Mouse (Mus musculus): ENCODE data around the gene Tmbim6. TPM values are rescaled to one million over a fixed set of nuclear protein-coding genes. Genes with fewer than 3 reads are reported as not detected.

Tmbim6 gene
- polyA plus RNA-seq, 2 experiments, result 216 to 296 TPM

DNA sequence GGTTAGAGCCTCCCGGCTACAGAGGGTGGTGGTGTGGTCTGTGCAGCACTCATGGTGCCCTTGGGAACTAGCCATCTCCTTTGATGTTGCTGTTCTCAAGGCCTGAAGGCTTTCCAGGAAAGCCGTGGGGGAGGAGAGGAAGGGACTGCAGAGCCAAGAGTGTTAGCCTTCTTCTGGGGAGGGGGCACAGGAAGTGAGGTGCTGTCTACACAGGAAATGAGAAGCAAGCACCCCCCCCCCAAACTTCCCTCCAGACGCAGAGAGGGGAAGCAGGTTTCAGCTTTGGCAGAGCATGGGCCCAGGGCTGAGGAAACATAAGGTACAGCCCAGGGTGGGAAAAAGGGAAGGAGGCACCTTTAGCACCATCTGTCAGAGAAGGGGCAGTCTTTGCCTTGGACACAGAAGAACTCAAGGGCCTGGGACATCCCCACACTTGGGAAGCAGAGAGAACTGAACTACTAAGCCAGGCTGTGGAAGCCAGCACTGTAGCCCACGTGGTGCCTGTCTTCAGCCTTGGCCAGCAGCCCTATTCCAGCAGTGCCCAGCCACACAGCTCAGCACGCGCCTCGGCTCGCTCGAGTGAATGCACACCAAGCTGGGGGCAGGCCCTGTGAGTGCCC is 56.6 kb downstream of the Tmbim6 start:
- Histone ChIP-seq H3K9me3 (ENCODE audit: control insufficient read depth, low read length) (no peaks in the 10 kb centered on the region), H3K27me3 (ENCODE audit: control insufficient read depth, insufficient read depth, low read length) (no peaks in the 10 kb centered on the region), H3K4me2 (replicated peaks; ENCODE audit: low read depth, low read length, severe bottlenecking) (no peak overlapping the region), H3K9ac (ENCODE audit: low read depth, low read length, severe bottlenecking) (0 out of 2 replicates have a peak overlapping the region, but pooled peaks have one; percentile 5), H3K4me1 (ENCODE audit: control insufficient read depth, insufficient read depth, low read length) (peaks cover 12% of the 10 kb centered on the region; the same call in 1 of the 2 replicates), H3K36me3 (ENCODE audit: control insufficient read depth, insufficient read depth, low read length) (peaks cover 38% of the 10 kb centered on the region), H3K4me3 (replicated peaks; ENCODE audit: low read length) (no peak overlapping the region), H3K27ac (replicated peaks; ENCODE audit: low read depth, low read length) (peak overlapping the region; percentile 59)
- DNase-seq (ENCODE audit: low spot score), result peak; percentile 12
- ATAC-seq (ENCODE audit: low FRiP score, low read depth), result 0 out of 2 replicates have a peak, but pooled peaks have one; percentile 23
- WGBS, result 46% methylated on average over 5 of the region's 9 CpGs
- no peak for TF ChIP-seq POLR2A (IDR thresholded peaks at IDR 0.05; ENCODE audit: borderline replicate concordance, extremely low read depth, insufficient read depth, insufficient read length)

DNA sequence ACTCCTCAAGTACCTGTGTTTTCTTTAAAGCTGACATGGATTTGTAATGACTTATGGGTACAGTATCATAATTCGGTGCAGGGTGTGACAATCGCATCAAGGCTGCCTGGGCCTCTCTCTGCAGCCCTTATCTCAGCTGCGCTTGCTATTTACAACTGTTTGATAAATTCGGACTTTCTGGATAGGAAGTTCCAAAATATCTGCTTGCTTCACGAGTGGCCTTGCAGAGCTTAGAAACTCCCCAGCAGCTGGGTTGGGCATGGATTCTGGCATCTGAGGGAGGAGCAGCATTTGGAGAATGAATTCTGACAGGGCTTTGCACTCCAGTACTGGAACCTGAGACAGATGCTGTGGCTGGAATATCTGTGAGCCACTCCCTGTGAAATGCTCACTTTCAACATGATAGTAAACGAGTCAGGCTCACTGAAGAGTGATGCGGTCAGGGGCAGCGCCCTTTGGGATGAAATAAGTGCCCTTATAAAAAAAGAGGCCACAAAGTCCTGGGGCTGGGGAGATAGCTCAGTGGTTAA is 57.1 kb downstream of the Tmbim6 start:
- TF ChIP-seq POLR2A (IDR thresholded peaks at IDR 0.05; ENCODE audit: borderline replicate concordance, extremely low read depth, insufficient read depth, insufficient read length), result no peak
- Histone ChIP-seq H3K4me3 (replicated peaks; ENCODE audit: low read length) (no peak overlapping the region), H3K27me3 (ENCODE audit: control insufficient read depth, insufficient read depth, low read length) (no peaks in the 10 kb centered on the region), H3K36me3 (ENCODE audit: control insufficient read depth, insufficient read depth, low read length) (peaks cover 38% of the 10 kb centered on the region), H3K9ac (ENCODE audit: low read depth, low read length, severe bottlenecking) (0 out of 2 replicates have a peak overlapping the region, but pooled peaks have one; percentile 5), H3K4me1 (ENCODE audit: control insufficient read depth, insufficient read depth, low read length) (peaks cover 12% of the 10 kb centered on the region), H3K4me2 (replicated peaks; ENCODE audit: low read depth, low read length, severe bottlenecking) (no peak overlapping the region), H3K9me3 (ENCODE audit: control insufficient read depth, low read length) (no peaks in the 10 kb centered on the region), H3K27ac (replicated peaks; ENCODE audit: low read depth, low read length) (peak overlapping the region; percentile 59)
- no peak for ATAC-seq (ENCODE audit: low FRiP score, low read depth)
- DNase-seq (ENCODE audit: low spot score), result no peak
- 81% methylated on average over 8 of the region's 8 CpGs for WGBS

GRCm38 (mm10) chr15:99453153-99453900 is 60.6 kb downstream of the Tmbim6 start:
- TF ChIP-seq POLR2A (IDR thresholded peaks at IDR 0.05; ENCODE audit: borderline replicate concordance, extremely low read depth, insufficient read depth, insufficient read length), result no peak
- Histone ChIP-seq H3K4me3 (replicated peaks; ENCODE audit: low read length) (no peak overlapping the region), H3K4me1 (ENCODE audit: control insufficient read depth, insufficient read depth, low read length) (peaks cover 30% of the 10 kb centered on the region), H3K9ac (ENCODE audit: low read depth, low read length, severe bottlenecking) (no peak overlapping the region), H3K4me2 (replicated peaks; ENCODE audit: low read depth, low read length, severe bottlenecking) (no peak overlapping the region), H3K36me3 (ENCODE audit: control insufficient read depth, insufficient read depth, low read length) (peaks cover 31% of the 10 kb centered on the region), H3K27ac (replicated peaks; ENCODE audit: low read depth, low read length) (no peak overlapping the region), H3K27me3 (ENCODE audit: control insufficient read depth, insufficient read depth, low read length) (no peaks in the 10 kb centered on the region), H3K9me3 (ENCODE audit: control insufficient read depth, low read length) (no peaks in the 10 kb centered on the region)
- DNase-seq (ENCODE audit: low spot score), result no peak
- 65% methylated on average over 11 of the region's 11 CpGs for WGBS
- ATAC-seq (ENCODE audit: low FRiP score, low read depth), result no peak

- peak overlapping the region; percentile 86; the same call in 1 of the 2 replicates for H3K4me3 ChIP-seq (replicated peaks; ENCODE audit: low read length)
- peaks cover 31% of the 10 kb centered on the region for H3K36me3 ChIP-seq (ENCODE audit: control insufficient read depth, insufficient read depth, low read length)
- peak overlapping the region; percentile 76; the same call in 1 of the 2 replicates for H3K4me2 ChIP-seq (replicated peaks; ENCODE audit: low read depth, low read length, severe bottlenecking)
- peak overlapping the region; percentile 33; the same call in 1 of the 2 replicates for H3K27ac ChIP-seq (replicated peaks; ENCODE audit: low read depth, low read length)
- no peaks in the 10 kb centered on the region for H3K9me3 ChIP-seq (ENCODE audit: control insufficient read depth, low read length)
- H3K9ac ChIP-seq (ENCODE audit: low read depth, low read length, severe bottlenecking), result 0 out of 2 replicates have a peak overlapping the region, but pooled peaks have one; percentile 28
- WGBS, result 84% methylated on average over 7 of the region's 7 CpGs
- ATAC-seq (ENCODE audit: low FRiP score, low read depth), result no peak
- no peak for TF ChIP-seq POLR2A (IDR thresholded peaks at IDR 0.05; ENCODE audit: borderline replicate concordance, extremely low read depth, insufficient read depth, insufficient read length)
- peaks cover 24% of the 10 kb centered on the region for H3K4me1 ChIP-seq (ENCODE audit: control insufficient read depth, insufficient read depth, low read length)
- DNase-seq (ENCODE audit: low spot score), result no peak
- no peaks in the 10 kb centered on the region for H3K27me3 ChIP-seq (ENCODE audit: control insufficient read depth, insufficient read depth, low read length)
These were observed 62.0 kb downstream of the Tmbim6 start for GRCm38 (mm10) chr15:99454585-99455279.

GRCm38 (mm10) chr15:99455415-99455814 is 62.7 kb downstream of the Tmbim6 start:
- peak overlapping the region; percentile 76 for H3K4me2 ChIP-seq (replicated peaks; ENCODE audit: low read depth, low read length, severe bottlenecking)
- H3K4me1 ChIP-seq (ENCODE audit: control insufficient read depth, insufficient read depth, low read length), result peaks cover 24% of the 10 kb centered on the region
- no peaks in the 10 kb centered on the region for H3K9me3 ChIP-seq (ENCODE audit: control insufficient read depth, low read length)
- 63% methylated on average over 3 of the region's 3 CpGs for WGBS
- H3K4me3 ChIP-seq (replicated peaks; ENCODE audit: low read length), result peak overlapping the region; percentile 86; the same call in 1 of the 2 replicates
- H3K27me3 ChIP-seq (ENCODE audit: control insufficient read depth, insufficient read depth, low read length), result no peaks in the 10 kb centered on the region
- ATAC-seq (ENCODE audit: low FRiP score, low read depth), result no peak
- H3K9ac ChIP-seq (ENCODE audit: low read depth, low read length, severe bottlenecking), result peak overlapping the region; percentile 28; the same call in 1 of the 2 replicates
- TF ChIP-seq POLR2A (IDR thresholded peaks at IDR 0.05; ENCODE audit: borderline replicate concordance, extremely low read depth, insufficient read depth, insufficient read length), result no peak
- DNase-seq (ENCODE audit: low spot score), result no peak
- H3K36me3 ChIP-seq (ENCODE audit: control insufficient read depth, insufficient read depth, low read length), result peaks cover 30% of the 10 kb centered on the region
- peak overlapping the region; percentile 33; the same call in 1 of the 2 replicates for H3K27ac ChIP-seq (replicated peaks; ENCODE audit: low read depth, low read length)

Data from limb, embryonic 14.5 days (tissue).